Mouse (Mus musculus): Measurements from ENCODE around the gene Polr3c.
"Not testable (repeated sequence)": the region's sequence is repeated elsewhere in the genome, so short reads cannot be mapped to it uniquely, and the experiment has no call there.

The Polr3c gene

GRCm38 (mm10) chr3:96727343-96727827, at the start of gene Polr3c, which contains the start of gene Rnf115:
Gene Polr3c (minus strand): TSS chr3:96727628.
Gene Rnf115 (plus strand): TSS chr3:96727664.
- peak; percentile 92 for DNase-seq (ENCODE audit: low spot score)

- no peak for DNase-seq (ENCODE audit: low spot score)
These were observed 49.7 kb upstream of the Polr3c start for GRCm38 (mm10) chr3:96777120-96777519.

- no peak for DNase-seq (ENCODE audit: low spot score)
These were observed 45.5 kb upstream of the Polr3c start for GRCm38 (mm10) chr3:96772949-96773348.

DNA sequence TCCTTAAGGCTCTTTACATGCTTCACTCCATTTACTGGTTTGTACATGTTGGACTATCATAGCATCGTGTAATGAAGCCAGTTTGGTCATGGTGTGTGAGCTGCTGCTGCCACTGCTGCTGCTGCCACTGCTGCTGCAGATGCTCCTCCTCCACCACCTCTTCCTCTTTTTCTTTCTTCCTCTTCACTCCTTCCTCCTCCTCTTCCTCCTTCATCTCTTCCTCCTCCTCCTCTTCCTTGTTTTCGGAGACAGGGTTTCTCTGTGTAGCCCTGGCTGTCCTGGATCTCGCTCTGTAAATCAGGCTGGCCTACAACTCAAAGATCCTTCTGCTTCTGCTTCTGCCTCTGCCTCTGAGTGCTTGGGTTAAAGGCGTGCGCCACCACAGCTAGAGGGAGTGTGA, 42.5 kb upstream of the Polr3c start:
- no peak for DNase-seq (ENCODE audit: low spot score)

GRCm38 (mm10) chr3:96764528-96764927, 37.1 kb upstream of the Polr3c start:
- DNase-seq (ENCODE audit: low spot score): no peak

GRCm38 (mm10) chr3:96759695-96760094, 32.3 kb upstream of the Polr3c start:
- DNase-seq (ENCODE audit: low spot score): no peak

- DNase-seq (ENCODE audit: low spot score): no peak
These were observed 30.3 kb upstream of the Polr3c start for GRCm38 (mm10) chr3:96757691-96758090.

- DNase-seq (ENCODE audit: low spot score): no peak
These were observed 28.5 kb upstream of the Polr3c start for GRCm38 (mm10) chr3:96755935-96756334.

- DNase-seq (ENCODE audit: low spot score): no peak
These were observed 19.4 kb upstream of the Polr3c start for GRCm38 (mm10) chr3:96746829-96747228.

DNA sequence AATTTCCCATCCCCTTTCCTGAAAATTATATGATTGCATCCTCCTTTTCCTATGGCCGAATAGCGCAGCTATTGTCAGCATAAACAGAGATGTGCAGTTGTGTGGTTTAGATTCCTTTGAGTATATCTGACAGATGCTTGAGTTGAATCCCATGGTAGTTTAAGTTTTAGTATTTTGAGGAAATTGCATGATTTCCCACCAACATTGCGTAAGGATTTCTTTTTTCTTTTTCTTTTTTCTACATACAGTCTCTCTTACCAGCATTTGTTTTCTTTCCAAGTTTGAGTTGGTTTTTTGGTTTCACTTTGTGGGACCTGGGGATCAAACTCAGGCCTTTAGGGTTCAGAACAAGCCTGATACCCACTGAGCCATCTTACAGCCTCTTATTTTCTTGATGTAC, 16.9 kb upstream of the Polr3c start:
- DNase-seq (ENCODE audit: low spot score): no peak

GRCm38 (mm10) chr3:96740279-96740678, 12.9 kb upstream of the Polr3c start:
- DNase-seq (ENCODE audit: low spot score): not testable (repeated sequence)

GRCm38 (mm10) chr3:96737995-96738394, 10.6 kb upstream of the Polr3c start:
- DNase-seq (ENCODE audit: low spot score): no peak

DNA sequence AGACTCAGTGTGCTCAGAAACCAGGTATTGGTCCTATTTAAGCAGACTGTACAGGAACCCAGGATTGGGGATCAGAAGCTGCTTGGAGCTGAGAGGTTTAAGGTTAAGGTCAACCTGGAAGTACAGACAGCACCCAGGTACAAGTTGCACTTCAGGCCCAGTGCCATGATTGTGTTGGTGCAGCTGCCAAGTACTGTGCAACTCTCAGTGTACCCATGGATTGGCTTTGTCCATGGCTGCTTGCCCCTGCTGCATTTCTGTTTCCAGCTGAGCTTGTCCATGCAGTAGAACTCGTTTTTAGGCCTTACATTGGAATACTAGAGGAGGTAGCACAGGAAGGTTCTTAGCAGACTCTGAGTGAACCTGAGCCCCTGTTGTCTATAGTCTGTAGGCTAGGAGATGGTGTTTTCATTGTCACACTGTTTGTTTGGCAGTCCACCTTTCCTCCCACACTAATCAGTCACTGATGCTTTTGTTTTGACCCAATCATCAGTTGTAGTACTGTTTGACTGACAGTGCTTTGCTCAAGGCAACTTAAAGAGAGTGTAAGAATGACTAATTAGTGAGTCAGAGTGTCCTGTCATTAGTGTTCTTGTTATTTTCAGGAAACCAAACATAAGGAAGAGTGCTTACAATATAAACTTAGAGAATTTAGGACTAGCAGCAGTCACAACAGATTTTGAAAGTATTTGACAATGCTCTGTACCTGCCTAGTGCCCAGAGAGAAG, 9.7 kb upstream of the Polr3c start:
- no peak for DNase-seq (ENCODE audit: low spot score)

DNA sequence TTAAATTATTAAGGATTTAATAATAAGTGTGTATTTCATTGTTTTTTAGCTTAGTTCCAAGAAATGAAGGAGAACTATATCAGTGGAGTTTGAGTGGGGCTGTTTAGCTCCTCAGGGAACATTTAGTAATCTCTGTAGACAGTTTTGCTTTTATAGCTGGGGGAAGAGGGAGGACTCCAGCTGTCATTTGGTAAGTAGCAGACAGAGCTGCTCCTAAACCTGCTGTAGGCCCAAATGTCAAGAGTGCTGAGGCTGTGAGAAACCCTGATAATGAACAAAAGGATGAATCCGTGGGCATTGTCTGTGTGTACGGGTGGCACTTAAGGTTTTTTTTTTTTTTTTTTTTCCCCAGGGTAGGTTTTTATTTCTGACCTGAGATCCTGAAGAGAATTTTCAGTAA, 7.8 kb upstream of the Polr3c start:
- no peak for DNase-seq (ENCODE audit: low spot score)

DNA sequence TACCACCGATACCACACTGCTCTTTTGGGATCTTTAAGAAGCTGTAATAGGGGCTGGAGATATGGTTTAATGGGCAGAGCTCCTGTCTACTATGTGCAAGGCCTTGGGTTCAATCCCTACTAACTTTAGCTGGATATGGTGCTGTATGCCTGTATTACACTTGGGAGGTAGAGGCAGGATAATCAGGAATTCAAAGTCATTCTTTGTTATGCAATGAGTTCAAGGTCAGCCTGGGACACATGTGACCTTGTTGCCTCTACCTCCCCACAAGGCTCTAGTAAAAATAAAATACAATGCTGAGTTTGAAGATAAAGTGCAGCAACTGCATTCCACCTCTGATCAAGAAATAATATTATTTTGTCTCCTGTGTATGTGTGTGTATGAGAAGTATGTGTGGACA, 6.6 kb upstream of the Polr3c start:
- no peak for DNase-seq (ENCODE audit: low spot score)

- no peak for DNase-seq (ENCODE audit: low spot score)
These were observed 3.4 kb upstream of the Polr3c start for GRCm38 (mm10) chr3:96730785-96731184.

- DNase-seq (ENCODE audit: low spot score): no peak
These were observed 2.0 kb upstream of the Polr3c start for GRCm38 (mm10) chr3:96729403-96729784.

DNA sequence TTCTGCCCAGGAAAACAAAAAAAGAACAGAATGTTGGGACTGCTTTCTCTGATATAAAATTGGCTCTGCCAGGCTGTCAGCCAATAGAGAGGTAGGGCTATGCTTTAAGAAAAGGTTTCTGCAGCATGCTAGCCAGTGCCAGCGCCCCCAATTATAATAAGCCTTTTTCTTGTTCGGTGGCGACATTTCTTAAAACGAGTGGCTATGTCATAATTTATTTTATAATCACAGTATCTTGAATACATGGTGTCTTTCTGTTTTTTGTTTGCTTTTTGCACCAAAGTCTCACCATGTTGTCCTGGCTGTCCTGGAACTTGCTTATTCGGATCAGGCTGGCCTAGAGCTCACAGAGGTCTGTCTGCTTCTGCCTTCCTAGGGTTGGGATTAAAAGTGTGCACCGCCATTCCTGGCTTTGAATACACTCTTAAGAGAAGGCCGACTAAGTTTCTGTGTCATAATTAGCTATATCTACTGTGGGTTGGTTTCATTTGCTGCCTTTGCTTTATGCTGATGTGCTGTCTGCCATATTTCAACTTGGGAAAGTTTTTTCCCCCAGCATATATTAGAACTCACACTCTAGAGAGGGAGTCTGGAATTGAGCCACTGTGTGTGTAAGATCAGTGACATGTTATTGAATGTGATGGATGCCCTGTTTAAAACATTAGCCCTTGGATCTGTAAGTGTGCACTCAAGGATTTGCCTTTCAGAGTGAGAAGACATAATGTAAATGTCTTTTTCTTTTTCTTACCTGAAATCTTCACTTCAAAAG, 1.4 kb upstream of the Polr3c start:
- DNase-seq (ENCODE audit: low spot score): no peak

GRCm38 (mm10) chr3:96727828-96728633, 603 bp upstream of the Polr3c start:
- no peak for DNase-seq (ENCODE audit: low spot score)

GRCm38 (mm10) chr3:96719173-96719572, 8.3 kb downstream of the Polr3c start:
- no peak for DNase-seq (ENCODE audit: low spot score)

- no peak for DNase-seq (ENCODE audit: low spot score)
These were observed 11.6 kb downstream of the Polr3c start for GRCm38 (mm10) chr3:96715854-96716253.

DNA sequence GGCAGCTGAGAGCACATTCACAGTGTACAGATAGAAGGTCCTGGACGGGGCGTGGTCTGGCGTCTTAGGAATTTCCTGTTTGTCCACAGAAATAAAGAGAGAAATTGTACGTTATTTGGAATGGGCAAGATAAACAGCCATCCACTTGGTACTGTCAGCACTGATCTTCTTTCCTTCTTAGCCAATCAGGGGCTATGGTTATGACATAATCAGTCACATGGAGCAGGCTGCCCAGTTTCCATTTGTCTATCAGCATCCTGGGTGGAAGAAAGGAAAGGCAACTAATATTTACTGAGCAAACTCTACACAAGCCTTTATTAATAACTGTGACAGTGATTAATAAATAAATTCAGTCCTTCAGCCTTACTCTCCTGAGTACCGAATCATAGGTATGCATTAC, 13.1 kb downstream of the Polr3c start:
- no peak for DNase-seq (ENCODE audit: low spot score)

DNA sequence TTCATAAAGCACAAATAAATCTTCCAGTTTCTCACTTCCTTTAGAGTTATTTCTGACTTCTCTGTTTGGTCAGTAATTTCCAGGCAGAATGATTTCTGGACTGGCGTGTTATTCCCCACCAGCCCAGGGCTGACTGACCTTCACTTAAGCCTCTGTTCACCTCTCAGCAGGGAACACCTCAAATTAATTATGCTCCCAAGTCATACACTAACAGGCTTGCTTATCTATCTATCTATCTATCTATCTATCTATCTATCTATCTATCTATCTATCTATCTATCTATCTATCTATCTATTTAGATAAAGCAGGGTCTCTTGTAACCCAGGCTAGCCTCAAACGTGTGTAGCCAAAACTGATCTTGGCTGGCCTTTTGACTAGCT, 18.8 kb downstream of the Polr3c start:
- DNase-seq (ENCODE audit: low spot score): no peak
